26 mouse cellular contexts compared by ENCODE assay signal in the genomic region with DNA sequence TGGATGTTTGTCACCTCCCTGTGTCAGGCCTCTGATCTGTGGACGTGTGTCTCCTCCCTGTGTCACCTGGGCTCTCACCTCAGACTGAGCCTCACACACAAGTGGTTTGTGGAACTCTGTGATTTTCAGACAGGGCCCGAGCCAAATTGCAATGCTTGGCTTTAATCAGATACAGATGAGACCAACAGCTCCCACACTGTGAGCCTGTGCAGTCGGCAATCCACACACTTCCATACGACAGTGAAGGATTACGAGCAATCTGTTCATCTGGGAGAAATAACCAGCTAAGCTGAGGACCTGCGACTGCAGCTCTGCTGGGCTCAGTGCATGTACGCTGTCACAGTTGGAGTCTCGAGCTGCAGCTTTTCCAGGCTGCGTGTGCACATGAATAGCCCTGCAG. TPM values are rescaled to one million over a fixed set of nuclear protein-coding genes. Genes with fewer than 3 reads are reported as not detected.
DNase-seq lines count a peak whose midpoint lies in the region; ATAC-seq and TF ChIP-seq lines count a peak whose summit lies in the region.
"Had no signal": no experiment of that assay in that cellular context is flagged by ENCODE, and none has a peak within 500 bp of the region (broad histone marks: within the 10 kb centered on the region; RNA-seq: fewer than 3 reads in every experiment).

No protein-coding gene starts in this region.

- TF ChIP-seq CTCF in brain, embryonic 14.5 days (IDR thresholded peaks at IDR 0.05; ENCODE audit: borderline replicate concordance, extremely low read depth, insufficient read depth, insufficient read length), result no peak

- peak; percentile 72 for ATAC-seq in frontal cortex, adult (ENCODE audit: low TSS enrichment)
- ATAC-seq in embryonic facial prominence, embryonic 12.5 days (ENCODE audit: insufficient number of reproducible peaks, insufficient read depth, low FRiP score, low TSS enrichment), result no peak
- ATAC-seq in limb, embryonic 13.5 days (ENCODE audit: low FRiP score, low read depth), result no peak
- no peak for ATAC-seq in cerebellum, adult (ENCODE audit: insufficient number of reproducible peaks, low FRiP score, low TSS enrichment)
- ATAC-seq: inflammation-experienced regulatory T-cells, adult 6 months; liver, postnatal 0 days had no signal

- no peaks in the 10 kb centered on the region for H3K9me3 ChIP-seq in embryonic facial prominence, embryonic 12.5 days
- H3K9me3 ChIP-seq in limb, embryonic 13.5 days, result no peaks in the 10 kb centered on the region
- H3K9me3 ChIP-seq: forebrain, embryonic 12.5 days; heart, embryonic 10.5 days; midbrain, embryonic 12.5 days had no signal

- no peak for TF ChIP-seq POLR2A in brain, embryonic 14.5 days (IDR thresholded peaks at IDR 0.05; ENCODE audit: borderline replicate concordance, extremely low read depth, insufficient read depth, insufficient read length, poor library complexity, severe bottlenecking)

- H3K36me3 ChIP-seq in embryonic facial prominence, embryonic 12.5 days, result no peaks in the 10 kb centered on the region
- no peaks in the 10 kb centered on the region for H3K36me3 ChIP-seq in limb, embryonic 13.5 days
- H3K36me3 ChIP-seq: forebrain, embryonic 12.5 days; heart, embryonic 10.5 days; midbrain, embryonic 12.5 days had no signal

- WGBS in embryonic facial prominence, embryonic 12.5 days, result 32% methylated on average over 9 of the region's 9 CpGs
- 19% methylated on average over 9 of the region's 9 CpGs for WGBS in limb, embryonic 13.5 days

- 0 out of 2 replicates have a peak overlapping the region, but pooled peaks have one; percentile 31 for H3K27ac ChIP-seq in embryonic facial prominence, embryonic 12.5 days
- H3K27ac ChIP-seq in limb, embryonic 13.5 days, result peak overlapping the region; percentile 28; the same call in 1 of the 2 replicates
- H3K27ac ChIP-seq: forebrain, embryonic 12.5 days; heart, embryonic 10.5 days; left cerebral cortex, adult 2 months; midbrain, embryonic 12.5 days had no signal

- DNase-seq in frontal cortex, postnatal 10 days (ENCODE audit: low spot score in 2 of 2), result no peak
- peak; percentile 19 for DNase-seq in brain, embryonic 14.5 days (ENCODE audit: low read depth)
- no peak for DNase-seq in kidney, postnatal 4 days
- DNase-seq: adrenal gland, postnatal 14 days; cerebellum, adult 18-20 months; cerebellum, postnatal 25 days; heart, postnatal 10 days; kidney, adult 9 months; kidney, postnatal 36 days; layer of hippocampus, adult 9-11 months; liver; liver, postnatal 0 days; lung, postnatal 36 days; right cerebral cortex, postnatal 25 days had no signal

- H3K4me1 ChIP-seq in embryonic facial prominence, embryonic 12.5 days, result no peaks in the 10 kb centered on the region
- peaks cover 15% of the 10 kb centered on the region; the same call in 1 of the 2 replicates for H3K4me1 ChIP-seq in limb, embryonic 13.5 days
- H3K4me1 ChIP-seq: forebrain, embryonic 12.5 days; midbrain, embryonic 12.5 days had no signal

- H3K4me2 ChIP-seq in embryonic facial prominence, embryonic 12.5 days (replicated peaks), result no peak overlapping the region
- H3K4me2 ChIP-seq in limb, embryonic 13.5 days (replicated peaks), result peak overlapping the region; percentile 12
- H3K4me2 ChIP-seq: forebrain, embryonic 12.5 days; midbrain, embryonic 12.5 days had no signal

- H3K9ac ChIP-seq in embryonic facial prominence, embryonic 12.5 days, result no peak overlapping the region
- H3K9ac ChIP-seq in limb, embryonic 13.5 days, result peak overlapping the region; percentile 39; the same call in 1 of the 2 replicates
- H3K9ac ChIP-seq: forebrain, embryonic 12.5 days; liver, postnatal 0 days; midbrain, embryonic 12.5 days had no signal

- H3K4me3 ChIP-seq in embryonic facial prominence, embryonic 12.5 days, result no peak overlapping the region
- no peak overlapping the region for H3K4me3 ChIP-seq in limb, embryonic 13.5 days
- H3K4me3 ChIP-seq: forebrain, embryonic 12.5 days; heart, embryonic 10.5 days; left cerebral cortex, adult 2 months; midbrain, embryonic 12.5 days had no signal

- H3K27me3 ChIP-seq in embryonic facial prominence, embryonic 12.5 days, result peaks cover 2% of the 10 kb centered on the region; the same call in 1 of the 2 replicates
- no peaks in the 10 kb centered on the region for H3K27me3 ChIP-seq in limb, embryonic 13.5 days
- H3K27me3 ChIP-seq: midbrain, embryonic 12.5 days had no signal

RNA-seq across cellular contexts. Expression of a gene that starts 36.0 kb away (rescaled TPM):
- polyA plus RNA-seq in brain, embryonic 14.5 days (2012; rRNA removed), result not detected in 2 replicates
- not detected in 2 replicates for polyA plus RNA-seq in embryonic facial prominence, embryonic 12.5 days (2016; fragmentation: Nextera tagmentation; extraction: Ambion mirVana)
- not detected in 2 replicates for polyA plus RNA-seq in limb, embryonic 13.5 days (2015; fragmentation: Nextera tagmentation; extraction: Ambion mirVana)
- polyA plus RNA-seq: forebrain, embryonic 12.5 days; heart, embryonic 10.5 days; hindbrain, embryonic 11.5 days; inflammation-experienced regulatory T-cells, adult 6 months; midbrain, embryonic 12.5 days; urinary bladder, adult 2 months had no signal

RNA-seq across cellular contexts. Expression of a gene that starts 47.4 kb away (rescaled TPM):
- polyA plus RNA-seq in brain, embryonic 14.5 days (2012; rRNA removed), result 41.8 and 44.1 TPM in 2 replicates
- 22.0 and 22.7 TPM in 2 replicates for polyA plus RNA-seq in embryonic facial prominence, embryonic 12.5 days (2016; fragmentation: Nextera tagmentation; extraction: Ambion mirVana)
- polyA plus RNA-seq in limb, embryonic 13.5 days (2015; fragmentation: Nextera tagmentation; extraction: Ambion mirVana), result 24.4 and 24.8 TPM in 2 replicates

RNA-seq across cellular contexts. Expression of a gene that starts 57.7 kb away (rescaled TPM):
- polyA plus RNA-seq in brain, embryonic 14.5 days (2012; rRNA removed), result 0.04 TPM in 1 of 2 replicates, not detected in the other
- not detected in 2 replicates for polyA plus RNA-seq in embryonic facial prominence, embryonic 12.5 days (2016; fragmentation: Nextera tagmentation; extraction: Ambion mirVana)
- not detected in 2 replicates for polyA plus RNA-seq in limb, embryonic 13.5 days (2015; fragmentation: Nextera tagmentation; extraction: Ambion mirVana)
- polyA plus RNA-seq: forebrain, embryonic 12.5 days; heart, embryonic 10.5 days; hindbrain, embryonic 11.5 days; inflammation-experienced regulatory T-cells, adult 6 months; midbrain, embryonic 12.5 days; neural tube, embryonic 14.5 days; urinary bladder, adult 2 months had no signal
